Mouse (Mus musculus) bone marrow, adult 2 months (tissue): ENCODE results near the gene Tpst2. TPM values are rescaled to one million over a fixed set of nuclear protein-coding genes. Genes with fewer than 3 reads are reported as not detected.

ENCODE experiments used
- H3K27ac ChIP-seq: fragments of 200-500 bp; 2 replicates; pipeline ENCODE4 v1.5.1; 2012; ENCODE audit warnings: low read depth, mild to moderate bottlenecking, control low read depth, inconsistent platforms, low read length; ENCODE audit not compliant: control insufficient read depth, poor library complexity, insufficient read depth
- H3K4me1 ChIP-seq: fragments of 200-500 bp; 2 replicates; pipeline ENCODE4 v1.6.1; 2011; ENCODE audit warnings: low read length; ENCODE audit not compliant: control insufficient read depth, insufficient read depth
- H3K4me3 ChIP-seq: fragments of 200-500 bp; replicated peaks from 2 replicates; pipeline ENCODE3; 2011; ENCODE audit warnings: mild to moderate bottlenecking, low read depth, low read length, control low read depth; ENCODE audit not compliant: control insufficient read depth
- CTCF ChIP-seq: fragments of 200-500 bp; IDR thresholded peaks from 2 replicates; pipeline ENCODE4 v1.5.1; 2011; ENCODE audit warnings: low read length, control low read depth; ENCODE audit not compliant: control insufficient read depth, insufficient read depth
- POLR2A ChIP-seq: fragments of 200-500 bp; IDR thresholded peaks from 2 replicates; pipeline ENCODE4 v1.6.1; 2011; ENCODE audit warnings: low read depth, mild to moderate bottlenecking, control low read depth, low read length, borderline replicate concordance; ENCODE audit not compliant: control insufficient read depth
- WGBS: fragments of 180-500 bp; shearing (Covaris S2); methylation state at CpG from one replicate; pipeline ENCODE4 v1.1.7; 2018; 5-methylcytosine and 5-hydroxymethylcytosine counted together
- polyA plus RNA-seq: library from polyadenylated mRNA; stranded (reverse); fragments of >200 nt; gene quantifications from 2 replicates; pipeline ENCODE4 v1.2.4, GENCODE M21; 2011; ENCODE audit warnings: low replicate concordance; ENCODE audit not compliant: missing spikeins, insufficient read depth, insufficient read length

Gene Tpst2
- polyA plus RNA-seq, 1 experiment: 43.3 TPM

GRCm38 (mm10) chr5:112288193-112289141 is 12.0 kb downstream of the Tpst2 start:
- WGBS: 71% methylated on average over 9 of the region's 9 CpGs
- Histone ChIP-seq H3K27ac (peak overlapping the region; percentile 62), H3K4me3 (no peak overlapping the region), H3K4me1 (peaks cover 32% of the 10 kb centered on the region)
- TF ChIP-seq CTCF (no peak), POLR2A (no peak)

GRCm38 (mm10) chr5:112289236-112289635 is 12.7 kb downstream of the Tpst2 start:
- Histone ChIP-seq H3K4me1 (peaks cover 29% of the 10 kb centered on the region), H3K4me3 (no peak overlapping the region), H3K27ac (no peak overlapping the region)
- 73% methylated on average over 8 of the region's 8 CpGs for WGBS
- TF ChIP-seq CTCF (no peak), POLR2A (no peak)

GRCm38 (mm10) chr5:112289819-112290535 is 13.5 kb downstream of the Tpst2 start:
- Histone ChIP-seq H3K4me1 (peaks cover 23% of the 10 kb centered on the region; the same call in 1 of the 2 replicates), H3K27ac (no peak overlapping the region), H3K4me3 (no peak overlapping the region)
- TF ChIP-seq POLR2A: 0 out of 2 replicates have a peak, but pooled peaks have one; percentile 7
- no peak for TF ChIP-seq CTCF
- WGBS: 75% methylated on average over 16 of the region's 16 CpGs

DNA sequence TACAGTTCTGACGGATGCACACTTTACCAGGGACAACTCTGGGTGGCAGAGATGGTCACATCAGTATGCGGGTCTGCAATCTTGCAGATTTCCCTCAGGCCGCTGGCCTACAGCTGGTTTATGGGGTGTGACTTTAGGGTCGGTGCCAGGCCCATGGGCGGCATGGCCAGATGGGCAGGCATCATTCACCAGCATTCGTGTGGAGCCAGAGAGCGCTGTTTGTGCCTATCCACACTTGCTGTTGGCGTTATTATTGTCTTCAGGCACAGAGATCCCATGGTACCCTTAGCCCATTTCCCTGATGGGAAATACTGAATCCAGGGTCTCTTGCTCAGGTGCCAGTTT is 14.0 kb downstream of the Tpst2 start:
- H3K4me1 ChIP-seq: peaks cover 22% of the 10 kb centered on the region; the same call in 1 of the 2 replicates
- no peak for TF ChIP-seq POLR2A
- no peak for TF ChIP-seq CTCF
- no peak overlapping the region for H3K27ac ChIP-seq
- H3K4me3 ChIP-seq: no peak overlapping the region
- 86% methylated on average over 8 of the region's 8 CpGs for WGBS

- no peak overlapping the region for H3K27ac ChIP-seq
- no peak overlapping the region for H3K4me3 ChIP-seq
- H3K4me1 ChIP-seq: peaks cover 14% of the 10 kb centered on the region; the same call in 1 of the 2 replicates
- no peak for TF ChIP-seq POLR2A
- TF ChIP-seq CTCF: no peak
- WGBS: 53% methylated on average over 5 of the region's 5 CpGs
Observed at GRCm38 (mm10) chr5:112291866-112292265, 15.4 kb downstream of the Tpst2 start.

- Histone ChIP-seq H3K27ac (no peak overlapping the region), H3K4me1 (peaks cover 15% of the 10 kb centered on the region), H3K4me3 (no peak overlapping the region)
- WGBS: 78% methylated on average over 17 of the region's 17 CpGs
- TF ChIP-seq CTCF (no peak), POLR2A (no peak)
Observed at GRCm38 (mm10) chr5:112292343-112292980, 16.0 kb downstream of the Tpst2 start.

DNA sequence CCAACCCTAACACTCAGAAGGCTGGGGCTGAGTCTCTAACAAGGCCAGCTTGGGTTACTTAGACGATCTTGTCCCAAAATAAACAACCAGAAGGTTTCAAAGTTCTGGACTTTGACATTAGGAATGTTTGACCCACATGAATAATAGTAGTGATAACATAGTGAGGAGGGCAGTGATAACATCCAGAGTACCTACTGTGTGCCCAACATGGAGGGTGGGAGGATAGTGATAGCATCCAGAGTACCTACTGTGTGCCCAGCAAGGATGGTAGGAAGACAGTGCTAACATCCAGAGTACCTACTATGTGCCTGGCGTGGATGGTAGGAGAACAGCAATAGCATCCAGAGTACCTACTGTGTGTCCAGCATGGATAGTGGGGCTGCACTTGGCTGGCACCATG is 17.3 kb downstream of the Tpst2 start:
- H3K4me3 ChIP-seq: no peak overlapping the region
- peaks cover 16% of the 10 kb centered on the region for H3K4me1 ChIP-seq
- no peak overlapping the region for H3K27ac ChIP-seq
- TF ChIP-seq CTCF (no peak), POLR2A (no peak)
- 64% methylated on average over 2 of the region's 2 CpGs for WGBS

DNA sequence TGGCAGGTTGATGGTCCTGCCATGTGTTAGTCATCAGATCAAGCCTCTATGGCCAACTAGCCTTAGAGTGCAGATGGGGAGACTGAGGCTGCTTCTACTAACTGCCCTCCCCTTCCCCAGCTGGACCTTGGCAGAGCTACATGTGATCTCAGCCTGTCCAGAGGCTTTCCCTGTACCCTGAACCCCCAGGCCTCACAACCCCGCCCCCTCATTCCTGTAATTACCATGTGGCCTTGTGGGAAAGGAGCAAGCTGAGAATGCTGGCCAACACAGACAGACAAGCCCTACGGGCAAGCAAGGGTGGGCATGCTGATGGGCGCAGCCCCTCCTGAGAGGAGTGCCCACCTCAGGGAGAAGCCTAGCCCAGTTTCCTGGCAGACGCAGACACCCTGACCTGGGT is 18.2 kb downstream of the Tpst2 start:
- Histone ChIP-seq H3K27ac (no peak overlapping the region), H3K4me3 (no peak overlapping the region), H3K4me1 (peaks cover 20% of the 10 kb centered on the region)
- TF ChIP-seq POLR2A: no peak
- TF ChIP-seq CTCF: no peak
- 81% methylated on average over 4 of the region's 4 CpGs for whole genome bisulfite sequencing

GRCm38 (mm10) chr5:112295162-112295561 is 18.7 kb downstream of the Tpst2 start:
- no peak overlapping the region for H3K27ac ChIP-seq
- peaks cover 22% of the 10 kb centered on the region for H3K4me1 ChIP-seq
- TF ChIP-seq CTCF: no peak
- WGBS: 50% methylated on average over 8 of the region's 8 CpGs
- H3K4me3 ChIP-seq: no peak overlapping the region
